Mouse (Mus musculus) gastrocnemius, adult 2 months (tissue): ENCODE results near the gene Clasp1. TPM values are rescaled to one million over a fixed set of nuclear protein-coding genes. Genes with fewer than 3 reads are reported as not detected.

ENCODE experiments used
- DNase-seq: peaks from one replicate; pipeline ENCODE4 v3.0.0; 2022
- H3K27ac ChIP-seq: fragments of 200-600 bp; 2 replicates; pipeline ENCODE4 v1.8.1; 2022; ENCODE audit warnings: mild to moderate bottlenecking
- H3K4me3 ChIP-seq: fragments of 200-600 bp; 2 replicates; pipeline ENCODE4 v1.8.1; 2022; ENCODE audit warnings: mild to moderate bottlenecking, moderate library complexity
- CTCF ChIP-seq: fragments of 200-600 bp; IDR thresholded peaks from 2 replicates; pipeline ENCODE4 v1.8.1; 2022; ENCODE audit warnings: antibody characterized with exemption, mild to moderate bottlenecking, moderate library complexity
- intact Hi-C: fragments of 180-260 bp; cut with DNase I; formaldehyde crosslinking; loops from one replicate; pipeline ENCODE4 v1.15.1; 2025
- total RNA-seq, 2 experiments: library from RNA; stranded (reverse); gene quantifications; 2 replicates each; pipeline ENCODE4 v1.2.3; 2021

Gene Clasp1
- total RNA-seq, 2 experiments from 2014 or later, result 45.9 to 50.5 TPM

GRCm38 (mm10) chr1:118548769-118549168 lies 159.9 kb downstream of the Clasp1 start:
- H3K4me3 ChIP-seq, result no peak overlapping the region
- H3K27ac ChIP-seq, result no peak overlapping the region
- no peak for DNase-seq
- intact Hi-C loops, result no loop called here
- no peak for TF ChIP-seq CTCF

- no peak for DNase-seq
- TF ChIP-seq CTCF, result no peak
- Histone ChIP-seq H3K27ac (no peak overlapping the region), H3K4me3 (no peak overlapping the region)
- intact Hi-C loops, result no loop called here
Observed at GRCm38 (mm10) chr1:118551152-118551551, 162.3 kb downstream of the Clasp1 start.

GRCm38 (mm10) chr1:118552071-118552470 lies 163.2 kb downstream of the Clasp1 start:
- no peak for DNase-seq
- TF ChIP-seq CTCF, result no peak
- Histone ChIP-seq H3K4me3 (no peak overlapping the region), H3K27ac (no peak overlapping the region)
- intact Hi-C loops, result no loop called here

GRCm38 (mm10) chr1:118553045-118553444 lies 164.2 kb downstream of the Clasp1 start:
- Histone ChIP-seq H3K4me3 (no peak overlapping the region), H3K27ac (no peak overlapping the region)
- intact Hi-C loops, result no loop called here
- no peak for TF ChIP-seq CTCF
- DNase-seq, result no peak

GRCm38 (mm10) chr1:118553451-118553850 lies 164.6 kb downstream of the Clasp1 start:
- DNase-seq, result no peak
- no peak for TF ChIP-seq CTCF
- Histone ChIP-seq H3K4me3 (no peak overlapping the region), H3K27ac (no peak overlapping the region)
- intact Hi-C loops, result no loop called here

GRCm38 (mm10) chr1:118554961-118555360 lies 166.1 kb downstream of the Clasp1 start:
- DNase-seq, result no peak
- intact Hi-C loops, result no loop called here
- H3K4me3 ChIP-seq, result no peak overlapping the region
- H3K27ac ChIP-seq, result no peak overlapping the region
- no peak for TF ChIP-seq CTCF

GRCm38 (mm10) chr1:118559716-118560115 lies 170.9 kb downstream of the Clasp1 start:
- TF ChIP-seq CTCF, result no peak
- no peak overlapping the region for H3K4me3 ChIP-seq
- DNase-seq, result no peak
- intact Hi-C loops, result no loop called here
- H3K27ac ChIP-seq, result no peak overlapping the region

- no peak overlapping the region for H3K4me3 ChIP-seq
- no peak for DNase-seq
- intact Hi-C loops, result no loop called here
- no peak overlapping the region for H3K27ac ChIP-seq
- TF ChIP-seq CTCF, result peak; percentile 51
Observed at GRCm38 (mm10) chr1:118564561-118564960, 175.7 kb downstream of the Clasp1 start.

- TF ChIP-seq CTCF, result no peak
- H3K4me3 ChIP-seq, result no peak overlapping the region
- intact Hi-C loops, result no loop called here
Observed at GRCm38 (mm10) chr1:118567659-118568058, 178.8 kb downstream of the Clasp1 start.

GRCm38 (mm10) chr1:118580174-118580702 lies 191.4 kb downstream of the Clasp1 start:
- no peak for DNase-seq
- no peak for TF ChIP-seq CTCF
- intact Hi-C loops, result no loop called here
- no peak overlapping the region for H3K27ac ChIP-seq
- no peak overlapping the region for H3K4me3 ChIP-seq

More at GRCm38 (mm10) chr1:118567659-118568058, 178.8 kb downstream of the Clasp1 start:
- H3K27ac ChIP-seq, result peak overlapping the region; percentile 70; the same call in 1 of the 2 replicates
- no peak for DNase-seq

- no peak overlapping the region for H3K4me3 ChIP-seq
- H3K27ac ChIP-seq, result no peak overlapping the region
- intact Hi-C loops, result no loop called here
- DNase-seq, result no peak
- TF ChIP-seq CTCF, result no peak
Observed at GRCm38 (mm10) chr1:118581179-118581578, 192.3 kb downstream of the Clasp1 start.

GRCm38 (mm10) chr1:118589721-118590120 lies 200.9 kb downstream of the Clasp1 start:
- TF ChIP-seq CTCF, result no peak
- Histone ChIP-seq H3K27ac (no peak overlapping the region), H3K4me3 (no peak overlapping the region)
- intact Hi-C loops, result no loop called here
- DNase-seq, result no peak

- no peak for TF ChIP-seq CTCF
- intact Hi-C loops, result no loop called here
- no peak for DNase-seq
- Histone ChIP-seq H3K4me3 (no peak overlapping the region), H3K27ac (no peak overlapping the region)
Observed at GRCm38 (mm10) chr1:118592933-118593332, 204.1 kb downstream of the Clasp1 start.

GRCm38 (mm10) chr1:118595395-118595794 lies 206.5 kb downstream of the Clasp1 start:
- no peak overlapping the region for H3K4me3 ChIP-seq

More at GRCm38 (mm10) chr1:118595395-118595794, 206.5 kb downstream of the Clasp1 start:
- no peak overlapping the region for H3K27ac ChIP-seq
- DNase-seq, result no peak
- intact Hi-C loops, result no loop called here
- TF ChIP-seq CTCF, result no peak
